Mouse (Mus musculus) adrenal gland, postnatal 10 days (tissue): ENCODE results near the gene Anapc15-ps. TPM values are rescaled to one million over a fixed set of nuclear protein-coding genes. Genes with fewer than 3 reads are reported as not detected.
A peak's percentile ranks its signal among the peaks of the same experiment; 100 is the strongest.

Source experiments
- DNase-seq: peaks from one replicate; pipeline ENCODE4 v3.0.0; 2021; ENCODE audit warnings: mixed read lengths
- long read RNA-seq, 2 experiments: library from polyadenylated mRNA; stranded (forward); transcript quantifications; one replicate each; pipeline ENCODE4 v2.0.0; 2021
- total RNA-seq, 2 experiments: library from RNA; stranded (reverse); gene quantifications; 2 replicates each; pipeline ENCODE4 v1.2.3; 2021

The Anapc15-ps gene
- total RNA-seq = not detected
- long read RNA-seq, experiment 1 = 0 reads
- long read RNA-seq, experiment 2 = 0 reads

- DNase-seq = no peak
Observed at GRCm38 (mm10) chr10:95673351-95673750, at the start of gene Anapc15-ps. Anapc15-ps (minus strand) TSS chr10:95673451.

GRCm38 (mm10) chr10:95722203-95722611, 49.0 kb upstream of the Anapc15-ps start:
- DNase-seq = peak; percentile 55

- no peak for DNase-seq
Observed at GRCm38 (mm10) chr10:95720181-95720798, 47.0 kb upstream of the Anapc15-ps start.

GRCm38 (mm10) chr10:95719472-95719871, 46.2 kb upstream of the Anapc15-ps start:
- DNase-seq = no peak

GRCm38 (mm10) chr10:95718760-95719159, 45.5 kb upstream of the Anapc15-ps start:
- no peak for DNase-seq

- no peak for DNase-seq
Observed at GRCm38 (mm10) chr10:95717106-95717680, 43.9 kb upstream of the Anapc15-ps start.

- no peak for DNase-seq
Observed at GRCm38 (mm10) chr10:95715687-95716086, 42.4 kb upstream of the Anapc15-ps start.

- DNase-seq = no peak
Observed at GRCm38 (mm10) chr10:95712221-95712620, 39.0 kb upstream of the Anapc15-ps start.

- no peak for DNase-seq
Observed at GRCm38 (mm10) chr10:95709903-95710660, 36.8 kb upstream of the Anapc15-ps start.

GRCm38 (mm10) chr10:95709143-95709880, 36.1 kb upstream of the Anapc15-ps start:
- no peak for DNase-seq

- DNase-seq = no peak
Observed at GRCm38 (mm10) chr10:95708001-95708400, 34.8 kb upstream of the Anapc15-ps start.

- DNase-seq = no peak
Observed at GRCm38 (mm10) chr10:95706867-95707266, 33.6 kb upstream of the Anapc15-ps start.

GRCm38 (mm10) chr10:95705747-95706146, 32.5 kb upstream of the Anapc15-ps start:
- DNase-seq = no peak

- no peak for DNase-seq
Observed at GRCm38 (mm10) chr10:95704847-95705246, 31.6 kb upstream of the Anapc15-ps start.

- no peak for DNase-seq
Observed at GRCm38 (mm10) chr10:95703730-95704129, 30.5 kb upstream of the Anapc15-ps start.

- DNase-seq = no peak
Observed at GRCm38 (mm10) chr10:95700422-95700821, 27.2 kb upstream of the Anapc15-ps start.

- no peak for DNase-seq
Observed at GRCm38 (mm10) chr10:95698920-95699714, 25.9 kb upstream of the Anapc15-ps start.

- no peak for DNase-seq
Observed at GRCm38 (mm10) chr10:95696253-95696641, 23.0 kb upstream of the Anapc15-ps start.

- DNase-seq = peak; percentile 35
Observed at GRCm38 (mm10) chr10:95695603-95696252, 22.5 kb upstream of the Anapc15-ps start.

- no peak for DNase-seq
Observed at GRCm38 (mm10) chr10:95694559-95695251, 21.5 kb upstream of the Anapc15-ps start.

- DNase-seq = no peak
Observed at GRCm38 (mm10) chr10:95691347-95691746, 18.1 kb upstream of the Anapc15-ps start.
